Mouse (Mus musculus): ENCODE measurements around the gene Dpp9. TPM values are rescaled to one million over a fixed set of nuclear protein-coding genes. Genes with fewer than 3 reads are reported as not detected.

Gene Dpp9
- total RNA-seq, 2 experiments from 2014 or later, result 43.8 to 44.8 TPM

DNA sequence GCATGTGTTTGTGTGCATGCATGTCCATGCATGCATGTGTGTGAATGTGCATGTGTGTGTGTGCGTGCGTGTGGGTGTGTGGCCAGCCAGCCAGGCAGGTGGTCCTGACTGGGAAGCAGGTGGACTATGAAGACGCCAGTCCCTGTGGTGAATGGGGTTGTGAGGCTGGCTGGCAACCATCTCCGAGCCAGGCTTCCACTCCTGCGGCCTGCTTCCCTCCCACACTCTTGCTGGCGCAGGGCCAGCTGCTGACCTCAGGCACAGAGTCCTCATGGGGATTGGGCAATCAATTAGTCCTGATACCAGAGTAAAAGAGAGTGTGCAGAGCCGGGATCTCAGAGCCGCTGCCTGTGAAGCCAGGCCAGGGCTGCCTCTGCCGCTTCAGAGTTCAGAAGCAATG, 65.1 kb downstream of the Dpp9 start:
- intact Hi-C loops (cut with DNase I), result no loop called here
- peak in 1 of 2 experiments; percentile 72 for DNase-seq (ENCODE audit: extremely low spot score in 1 of 2, low spot score in 2 of 2)

DNA sequence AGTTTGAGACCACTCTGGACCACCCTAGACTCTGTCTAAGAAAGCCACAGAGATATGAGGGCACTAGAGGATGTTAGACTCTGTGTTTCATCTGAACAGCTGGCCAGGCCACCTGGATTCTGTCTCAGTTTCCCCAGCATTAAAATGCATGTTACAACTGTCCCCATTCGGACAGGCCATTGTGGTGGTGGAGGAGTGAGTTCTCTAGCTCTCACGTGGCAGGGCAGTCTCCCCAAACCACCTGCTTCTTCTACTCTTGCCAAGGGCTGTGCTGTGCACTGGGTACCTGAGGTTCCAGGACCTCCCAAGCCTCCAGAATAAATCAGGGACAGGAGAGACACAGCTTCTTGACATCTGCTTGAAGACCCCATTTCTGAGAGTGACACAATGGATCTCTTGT, 68.8 kb downstream of the Dpp9 start:
- DNase-seq (ENCODE audit: extremely low spot score in 1 of 2, low spot score in 2 of 2), result no peak
- intact Hi-C loops (cut with DNase I), result no loop called here

DNA sequence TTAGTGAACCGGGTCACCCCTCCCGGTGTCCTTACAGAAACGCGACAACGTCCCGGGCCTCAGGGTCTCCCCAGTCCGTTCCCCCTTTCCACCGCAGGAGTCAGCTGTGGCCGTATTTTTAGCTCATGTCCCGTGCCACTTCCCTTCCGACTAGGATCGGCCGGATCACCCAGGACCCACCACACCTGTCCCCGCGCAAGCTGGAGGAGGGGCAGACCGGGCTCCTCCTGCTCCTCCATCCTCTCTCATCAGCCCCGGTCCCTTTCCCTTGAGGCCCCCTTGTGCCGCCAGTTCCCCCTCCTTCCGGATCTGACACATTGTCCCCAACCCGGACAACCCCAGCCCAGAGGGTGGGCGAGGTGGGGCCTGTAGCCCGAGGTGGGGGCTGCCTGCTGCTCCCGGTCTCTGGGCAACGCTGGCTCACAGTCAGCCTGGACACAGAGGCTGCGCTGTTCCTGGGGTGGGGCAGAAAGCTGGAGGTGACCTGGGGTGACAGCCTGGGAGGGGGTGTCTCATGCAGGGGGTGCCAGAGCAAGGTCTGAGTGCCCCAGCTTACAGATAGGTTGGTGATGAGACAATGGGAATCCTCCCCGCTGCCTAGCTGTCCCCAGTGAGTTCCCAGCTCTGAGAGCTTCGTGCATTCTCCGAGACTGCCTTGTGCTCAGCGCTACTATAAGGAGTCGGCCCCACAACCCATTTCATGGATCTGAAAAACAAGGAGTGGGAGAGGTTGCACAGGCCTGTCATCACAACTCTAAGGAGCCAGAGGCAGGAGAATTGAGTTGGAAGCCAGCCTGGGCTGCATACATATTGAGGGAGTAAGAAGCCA, 69.7 kb downstream of the Dpp9 start:
- intact Hi-C loops (cut with DNase I), result no loop called here
- DNase-seq (ENCODE audit: extremely low spot score in 1 of 2, low spot score in 2 of 2), result no peak

DNA sequence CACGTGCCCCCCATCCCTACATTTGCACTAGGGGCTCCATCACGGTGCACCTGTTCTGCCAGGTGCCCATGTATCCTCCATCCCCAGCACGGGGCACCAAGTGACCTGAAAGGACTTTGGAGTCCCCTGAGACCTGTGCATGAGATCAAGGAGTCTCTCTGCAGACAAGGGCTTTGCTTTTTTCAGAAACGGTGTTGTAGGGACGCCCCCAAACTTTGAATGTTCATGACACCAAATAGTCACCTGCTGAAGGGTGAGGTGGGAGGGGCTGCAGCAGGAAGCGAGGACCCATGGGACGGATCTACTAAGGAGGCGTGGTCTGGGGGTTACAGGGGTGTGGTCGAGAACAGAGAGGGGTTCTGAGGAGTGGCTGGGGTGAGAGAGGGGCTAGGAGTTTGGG, 70.4 kb downstream of the Dpp9 start:
- intact Hi-C loops (cut with DNase I), result no loop called here
- DNase-seq (ENCODE audit: extremely low spot score in 1 of 2, low spot score in 2 of 2), result no peak

DNA sequence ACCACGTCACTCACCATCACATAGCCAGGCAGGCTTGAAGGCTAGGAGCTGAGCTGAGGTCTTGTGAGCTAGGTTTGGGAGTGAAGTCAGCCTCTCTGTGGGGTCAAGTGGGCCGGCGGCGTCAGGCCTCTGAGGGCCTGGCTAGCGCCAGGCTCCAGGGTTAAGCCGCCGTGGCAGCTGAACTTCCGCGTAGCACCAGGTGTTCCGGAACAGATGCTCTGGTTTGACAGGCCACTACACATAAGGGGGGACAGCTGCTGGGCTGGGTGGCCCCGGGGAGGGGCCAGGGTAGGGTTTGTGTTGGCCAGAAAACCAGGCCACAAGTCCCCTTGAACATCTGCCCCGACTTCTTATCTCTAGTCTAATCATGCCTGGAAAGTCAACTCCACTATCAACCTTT, 71.3 kb downstream of the Dpp9 start:
- intact Hi-C loops (cut with DNase I), result no loop called here
- DNase-seq (ENCODE audit: extremely low spot score in 1 of 2, low spot score in 2 of 2), result no peak

DNA sequence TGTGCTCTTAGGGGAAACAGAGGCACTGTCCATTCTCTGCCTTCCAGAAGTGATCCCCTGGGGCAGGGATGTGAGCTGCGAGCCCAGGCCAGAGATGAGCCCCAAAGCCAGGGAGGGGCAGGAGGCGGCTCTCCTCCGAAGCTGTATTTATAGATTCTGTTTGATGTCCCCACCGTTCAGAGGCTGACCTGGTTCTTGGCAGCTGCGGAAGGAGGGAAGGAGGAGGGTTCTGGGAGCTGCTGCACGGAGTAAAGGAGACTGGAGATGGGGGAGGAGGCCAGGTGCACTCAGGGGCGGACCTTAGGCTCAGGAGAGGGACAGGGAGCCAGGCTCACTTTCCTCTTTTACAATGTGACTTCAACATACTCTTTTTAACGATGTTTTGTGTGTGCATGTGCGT, 72.6 kb downstream of the Dpp9 start:
- intact Hi-C loops (cut with DNase I), result no loop called here
- DNase-seq (ENCODE audit: extremely low spot score in 1 of 2, low spot score in 2 of 2), result no peak

DNA sequence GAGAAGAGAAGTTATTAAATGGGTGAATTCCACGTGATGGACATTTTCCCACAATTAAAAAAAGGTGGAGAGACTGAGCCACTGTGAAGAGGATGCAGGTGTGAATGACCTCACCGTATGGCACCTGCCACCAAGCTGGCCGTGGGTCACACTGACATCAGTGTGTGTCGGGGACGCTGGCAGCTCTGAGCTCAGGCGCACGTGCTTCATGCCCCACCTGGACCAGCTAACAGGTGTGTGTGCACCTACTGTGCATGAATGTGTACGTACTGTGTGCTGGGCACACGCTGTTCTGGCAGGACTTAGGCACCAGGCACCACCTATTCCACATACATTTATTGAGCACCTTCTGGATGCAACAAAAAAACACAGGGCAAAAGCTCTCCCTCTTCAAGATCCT, 74.2 kb downstream of the Dpp9 start:
- intact Hi-C loops (cut with DNase I), result no loop called here
- no peak for DNase-seq (ENCODE audit: extremely low spot score in 1 of 2, low spot score in 2 of 2)

DNA sequence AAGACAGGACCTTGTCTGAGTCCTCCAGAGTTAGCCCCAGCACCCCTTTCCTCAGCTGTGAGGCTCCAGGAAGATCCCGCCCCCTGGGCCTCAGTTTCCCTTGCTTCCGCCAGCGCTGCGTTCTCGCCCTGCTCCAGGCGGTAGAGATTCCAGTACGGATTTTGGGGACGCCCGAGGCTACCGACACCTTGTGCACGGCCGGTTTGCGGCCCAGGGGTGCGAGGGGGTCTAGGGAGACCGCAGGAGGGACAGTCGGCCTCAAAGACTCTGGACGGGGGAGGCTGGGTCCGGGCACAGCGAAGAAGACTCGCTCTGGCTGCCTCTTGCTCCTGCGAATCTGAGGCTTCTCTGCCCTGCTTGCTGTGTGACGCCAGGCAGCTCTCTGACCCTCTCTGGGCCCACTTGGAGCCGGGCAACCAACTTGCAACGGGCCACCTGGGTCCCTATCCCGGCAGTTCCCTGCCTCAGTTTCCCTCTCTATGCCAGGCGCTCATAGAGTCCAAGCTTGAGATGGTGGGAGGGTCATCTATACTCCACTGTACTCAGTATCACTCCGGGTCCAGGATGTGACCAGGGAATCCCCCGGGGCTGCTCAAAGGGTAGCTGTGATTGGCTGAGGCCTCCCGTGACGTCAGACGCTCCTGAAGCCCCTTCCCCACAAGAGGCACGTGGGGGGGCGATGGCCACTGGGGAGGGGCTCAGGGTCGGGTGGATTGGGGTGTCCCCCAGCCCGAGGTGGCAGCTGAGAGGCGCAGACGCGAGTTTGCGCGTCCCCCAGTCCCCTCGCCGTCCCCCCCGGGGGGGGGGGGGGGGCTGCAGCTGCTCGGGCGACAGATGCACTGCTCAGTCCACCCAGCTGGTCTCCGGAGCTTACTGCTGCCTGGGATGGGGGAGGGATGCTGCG, 76.8 kb downstream of the Dpp9 start:
- DNase-seq (ENCODE audit: extremely low spot score in 1 of 2, low spot score in 2 of 2), result peak in 1 of 2 experiments; percentile 71
- intact Hi-C loops (cut with DNase I), result no loop called here

DNA sequence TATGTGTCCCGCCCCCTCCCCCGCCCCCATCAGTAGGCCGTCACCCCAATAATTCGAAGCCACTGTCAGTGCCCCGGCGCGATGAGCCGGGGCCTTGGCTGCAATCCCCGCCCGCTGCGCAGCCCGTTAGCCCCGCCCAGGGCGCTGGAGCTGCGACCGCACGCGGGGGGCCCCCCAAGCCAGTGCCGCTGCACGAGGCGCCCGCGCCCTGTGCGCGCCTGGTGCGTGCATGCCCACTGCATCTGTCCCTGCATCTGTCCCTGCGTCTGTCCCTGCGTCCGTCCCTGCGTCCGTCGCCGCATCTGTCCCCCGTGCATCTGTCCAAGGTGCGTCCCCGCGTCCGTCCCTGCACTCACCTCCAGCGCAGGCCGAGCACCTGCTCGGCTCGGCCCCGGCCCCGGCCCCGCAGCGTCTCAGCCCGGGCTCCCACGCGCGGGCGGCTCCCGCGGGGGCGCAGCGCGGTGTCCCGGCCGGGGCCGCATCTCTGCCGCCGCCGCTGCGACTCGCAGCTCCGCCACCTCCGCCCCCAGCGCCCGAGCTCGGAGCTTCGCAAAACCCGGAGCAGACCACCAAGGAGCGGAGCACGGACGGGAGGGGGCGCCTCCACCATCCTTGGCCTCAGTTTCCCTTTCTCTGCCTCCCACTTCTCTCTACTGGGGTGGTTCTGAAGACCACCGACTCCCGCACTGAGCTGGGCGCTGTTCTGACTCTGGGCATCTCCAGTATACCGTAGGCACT, 78.7 kb downstream of the Dpp9 start, which contains the start of gene Sema6b:
TSS of gene Sema6b (minus strand) at position 486 of the 738 bp plus-strand sequence.
- intact Hi-C loops (cut with DNase I), result no loop called here
- DNase-seq (ENCODE audit: extremely low spot score in 1 of 2, low spot score in 2 of 2), result peak in 1 of 2 experiments; percentile 89

DNA sequence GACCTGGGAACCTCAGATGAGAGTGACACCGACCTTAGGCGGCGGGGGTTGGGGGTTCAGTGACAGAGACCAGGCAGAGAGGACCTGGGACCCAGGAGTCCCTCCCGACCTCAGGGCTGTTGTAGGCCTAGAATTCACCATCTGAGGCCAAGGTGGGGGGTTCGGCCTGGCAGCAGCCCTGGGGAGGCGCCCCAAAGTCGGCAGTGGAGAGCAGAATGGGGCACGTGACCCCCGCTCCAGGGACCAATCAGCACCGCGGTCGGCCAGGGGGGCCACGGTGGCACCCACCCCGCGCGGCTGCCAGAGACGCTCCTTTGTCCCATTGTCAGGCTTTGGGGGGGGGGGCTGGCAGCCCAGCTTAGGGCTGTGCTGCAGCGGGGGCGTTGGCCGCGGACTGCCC, 79.3 kb downstream of the Dpp9 start:
- intact Hi-C loops (cut with DNase I), result no loop called here
- peak in 1 of 2 experiments; percentile 73 for DNase-seq (ENCODE audit: extremely low spot score in 1 of 2, low spot score in 2 of 2)

DNA sequence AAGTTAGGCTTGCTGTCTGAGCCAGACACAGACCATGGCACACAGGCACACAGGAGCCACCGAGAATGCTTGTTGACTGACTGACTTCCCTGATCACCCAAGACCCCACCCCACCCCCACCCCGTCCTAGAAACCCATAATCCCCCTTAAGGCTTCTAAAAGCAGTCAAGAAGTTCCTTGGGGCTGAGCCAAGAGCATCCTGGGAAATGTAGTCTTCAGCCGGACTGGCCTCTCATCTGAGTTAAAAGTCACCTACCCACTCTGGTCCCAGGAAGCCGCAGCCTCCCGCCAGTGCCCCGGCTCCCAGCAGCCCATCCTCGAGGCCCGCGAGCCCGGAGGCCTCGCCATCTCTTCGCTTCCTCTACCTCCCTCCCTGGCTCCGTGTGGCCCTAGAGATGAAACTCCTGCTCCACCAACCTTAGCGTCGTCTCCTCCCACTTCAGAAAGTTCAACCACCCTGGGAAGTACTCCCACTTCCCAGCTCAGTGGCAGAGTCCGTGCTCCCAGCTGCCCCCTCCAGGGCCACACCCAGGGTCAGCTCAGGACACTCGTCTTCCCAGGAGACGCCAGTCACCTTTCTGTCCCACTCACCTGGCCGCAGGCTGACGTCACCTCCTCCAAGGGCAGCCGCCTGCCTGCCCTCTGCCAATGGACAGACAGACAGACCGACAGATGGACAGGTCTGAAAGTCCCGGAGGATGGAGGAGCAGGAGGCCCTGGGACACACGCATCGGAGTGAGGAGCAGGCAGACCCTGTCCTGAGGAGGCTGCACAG, 80.7 kb downstream of the Dpp9 start:
- intact Hi-C loops (cut with DNase I), result no loop called here
- DNase-seq (ENCODE audit: extremely low spot score in 1 of 2, low spot score in 2 of 2), result peak in 1 of 2 experiments; percentile 46

Small RNA genes within 50 kb of the gene (microRNA-seq; reads per million reads assigned to microRNA genes)
- gene Gm44397 (not detected), gene Mir7b (1,034 reads per million, percentile 77 among the genes with 10 or more reads in this experiment)

Other genes starting within 250 kb of the Dpp9 start
- gene Shd, start 248.4 kb downstream of the Dpp9 start, total RNA-seq (2021), result 10 to 100 TPM; 50.3 to 57.4 TPM
- gene Fsd1, start 232.4 kb downstream of the Dpp9 start, total RNA-seq (2021), result 100 to 1,000 TPM in 1 of 2 experiments, 10 to 100 TPM in 1; 99.7 to 111 TPM
- gene Stap2, start 213.3 kb downstream of the Dpp9 start, total RNA-seq (2021), result 1 to 10 TPM; 4.4 TPM
- gene Mpnd, start 213.2 kb downstream of the Dpp9 start, total RNA-seq (2021), result 100 to 1,000 TPM; 111 to 115 TPM
- gene Sh3gl1, start 182.3 kb downstream of the Dpp9 start, total RNA-seq (2021), result 10 to 100 TPM; 53.7 TPM
- 1 to 10 TPM; 5.1 to 5.7 TPM for gene Chaf1a, start 178.5 kb downstream of the Dpp9 start, total RNA-seq (2021)
- gene Ubxn6, start 143.9 kb downstream of the Dpp9 start, total RNA-seq (2021), result 10 to 100 TPM; 79.8 to 87.9 TPM
- 100 to 1,000 TPM in 1 of 2 experiments, 10 to 100 TPM in 1; 96.5 to 104 TPM for gene Hdgfl2, start 139.3 kb downstream of the Dpp9 start, total RNA-seq (2021)
- gene Plin4, start 109.1 kb downstream of the Dpp9 start, total RNA-seq (2021), result 1 to 10 TPM in 1 of 2 experiments, under 1 TPM in 1; 0.14 to 1.4 TPM
- gene Plin5, start 101.3 kb downstream of the Dpp9 start, total RNA-seq (2021), result 1 to 10 TPM in 1 of 2 experiments, under 1 TPM in 1; 0.75 to 1.2 TPM
- under 1 TPM; 0.49 to 0.79 TPM for gene Lrg1, start 96.9 kb downstream of the Dpp9 start, total RNA-seq (2021)
- 100 to 1,000 TPM; 119 to 123 TPM for gene Sema6b, start 78.6 kb downstream of the Dpp9 start, total RNA-seq (2021)
- 10 to 100 TPM in 1 of 2 experiments, 1 to 10 TPM in 1; 9.3 to 11.1 TPM for gene Tnfaip8l1, start 56.4 kb downstream of the Dpp9 start, total RNA-seq (2021)
- gene Mydgf, start 35.0 kb downstream of the Dpp9 start, total RNA-seq (2021), result 10 to 100 TPM; 49.4 to 51.4 TPM
- gene Fem1a, start 37.9 kb upstream of the Dpp9 start, total RNA-seq (2021), result 10 to 100 TPM; 45.4 TPM
- 1 to 10 TPM; 4.0 to 4.2 TPM for gene Ticam1, start 57.9 kb upstream of the Dpp9 start, total RNA-seq (2021)
- gene Plin3, start 74.0 kb upstream of the Dpp9 start, total RNA-seq (2021), result 1 to 10 TPM; 3.8 to 5.4 TPM
- gene Arrdc5, start 81.4 kb upstream of the Dpp9 start, total RNA-seq (2021), result not detected
- 1 to 10 TPM; 4.2 to 5.6 TPM for gene Uhrf1, start 84.4 kb upstream of the Dpp9 start, total RNA-seq (2021)
- gene Kdm4b, start 107.2 kb upstream of the Dpp9 start, total RNA-seq (2021), result 10 to 100 TPM; 82.9 to 83.5 TPM